Mouse (Mus musculus): Measurements from ENCODE around the gene Atf6b. TPM values are rescaled to one million over a fixed set of nuclear protein-coding genes. Genes with fewer than 3 reads are reported as not detected.

The Atf6b gene
- 19.6 TPM for polyA plus RNA-seq (2014; fragmentation: Illumina TruSeq; extraction: RNeasy Lipid Tissue Mini Kit (QIAGEN cat#74804); ENCODE audit: low read depth, low replicate concordance)

GRCm38 (mm10) chr17:34646906-34647787 is at the start of gene Atf6b:
Atf6b (plus strand) TSS chr17:34647146.

GRCm38 (mm10) chr17:34597566-34598095 is 49.3 kb upstream of the Atf6b start, which contains the start of gene Ager:
Ager (plus strand) TSS chr17:34597862.

GRCm38 (mm10) chr17:34603375-34604060 is 43.4 kb upstream of the Atf6b start, which contains the start of gene Rnf5:
Rnf5 (minus strand) TSS chr17:34603690.

GRCm38 (mm10) chr17:34604061-34604508 is 42.9 kb upstream of the Atf6b start, which contains the start of gene Agpat1:
Agpat1 (plus strand) TSS chr17:34604262.

GRCm38 (mm10) chr17:34615871-34616270 is 31.1 kb upstream of the Atf6b start, which contains the start of gene Egfl8:
Egfl8 (minus strand) TSS chr17:34615971.

GRCm38 (mm10) chr17:34627943-34628643 is 18.9 kb upstream of the Atf6b start, which contains the start of gene Ppt2:
Ppt2 (minus strand) TSS chr17:34628510.

GRCm38 (mm10) chr17:34629221-34629751 is 17.7 kb upstream of the Atf6b start, which contains the start of gene Prrt1:
Prrt1 (plus strand) TSS chr17:34629533.

GRCm38 (mm10) chr17:34644608-34645007 is 2.3 kb upstream of the Atf6b start, which contains the start of gene Fkbpl:
Fkbpl (plus strand) TSS chr17:34644764.

GRCm38 (mm10) chr17:34670235-34670634 is 23.3 kb downstream of the Atf6b start, which contains the start of gene Tnxb:
Tnxb (plus strand) TSS chr17:34670535.

Other genes with a start within 250 kb of the Atf6b start
- gene BC051142, start 248.3 kb upstream of the Atf6b start, polyA plus RNA-seq (2014; fragmentation: Illumina TruSeq; extraction: RNeasy Lipid Tissue Mini Kit (QIAGEN cat#74804); ENCODE audit: low read depth, low replicate concordance): not detected
- gene Btnl4, start 169.8 kb upstream of the Atf6b start, polyA plus RNA-seq (2014; fragmentation: Illumina TruSeq; extraction: RNeasy Lipid Tissue Mini Kit (QIAGEN cat#74804); ENCODE audit: low read depth, low replicate concordance): not detected
- gene Btnl6, start 129.8 kb upstream of the Atf6b start, polyA plus RNA-seq (2014; fragmentation: Illumina TruSeq; extraction: RNeasy Lipid Tissue Mini Kit (QIAGEN cat#74804); ENCODE audit: low read depth, low replicate concordance): not detected
- 14.8 TPM for gene Notch4, start 82.9 kb upstream of the Atf6b start, polyA plus RNA-seq (2014; fragmentation: Illumina TruSeq; extraction: RNeasy Lipid Tissue Mini Kit (QIAGEN cat#74804); ENCODE audit: low read depth, low replicate concordance)
- 6.1 TPM for gene Gpsm3, start 57.3 kb upstream of the Atf6b start, polyA plus RNA-seq (2014; fragmentation: Illumina TruSeq; extraction: RNeasy Lipid Tissue Mini Kit (QIAGEN cat#74804); ENCODE audit: low read depth, low replicate concordance)
- 18.1 TPM for gene Pbx2, start 55.9 kb upstream of the Atf6b start, polyA plus RNA-seq (2014; fragmentation: Illumina TruSeq; extraction: RNeasy Lipid Tissue Mini Kit (QIAGEN cat#74804); ENCODE audit: low read depth, low replicate concordance)
- gene Ager, start 49.3 kb upstream of the Atf6b start, polyA plus RNA-seq (2014; fragmentation: Illumina TruSeq; extraction: RNeasy Lipid Tissue Mini Kit (QIAGEN cat#74804); ENCODE audit: low read depth, low replicate concordance): 0.63 TPM
- 49.3 TPM for gene Rnf5, start 43.5 kb upstream of the Atf6b start, polyA plus RNA-seq (2014; fragmentation: Illumina TruSeq; extraction: RNeasy Lipid Tissue Mini Kit (QIAGEN cat#74804); ENCODE audit: low read depth, low replicate concordance)
- 65.9 TPM for gene Agpat1, start 42.9 kb upstream of the Atf6b start, polyA plus RNA-seq (2014; fragmentation: Illumina TruSeq; extraction: RNeasy Lipid Tissue Mini Kit (QIAGEN cat#74804); ENCODE audit: low read depth, low replicate concordance)
- 0.84 TPM for gene Egfl8, start 31.2 kb upstream of the Atf6b start, polyA plus RNA-seq (2014; fragmentation: Illumina TruSeq; extraction: RNeasy Lipid Tissue Mini Kit (QIAGEN cat#74804); ENCODE audit: low read depth, low replicate concordance)
- 56.2 TPM for gene Ppt2, start 18.6 kb upstream of the Atf6b start, polyA plus RNA-seq (2014; fragmentation: Illumina TruSeq; extraction: RNeasy Lipid Tissue Mini Kit (QIAGEN cat#74804); ENCODE audit: low read depth, low replicate concordance)
- gene Prrt1, start 17.6 kb upstream of the Atf6b start, polyA plus RNA-seq (2014; fragmentation: Illumina TruSeq; extraction: RNeasy Lipid Tissue Mini Kit (QIAGEN cat#74804); ENCODE audit: low read depth, low replicate concordance): 4.3 TPM
- gene Fkbpl, start 2.4 kb upstream of the Atf6b start, polyA plus RNA-seq (2014; fragmentation: Illumina TruSeq; extraction: RNeasy Lipid Tissue Mini Kit (QIAGEN cat#74804); ENCODE audit: low read depth, low replicate concordance): 5.5 TPM
- gene Tnxb, start 23.4 kb downstream of the Atf6b start, polyA plus RNA-seq (2014; fragmentation: Illumina TruSeq; extraction: RNeasy Lipid Tissue Mini Kit (QIAGEN cat#74804); ENCODE audit: low read depth, low replicate concordance): 19.1 TPM
- 19.0 TPM for gene C4b, start 96.7 kb downstream of the Atf6b start, polyA plus RNA-seq (2014; fragmentation: Illumina TruSeq; extraction: RNeasy Lipid Tissue Mini Kit (QIAGEN cat#74804); ENCODE audit: low read depth, low replicate concordance)
- gene Cyp21a1, start 157.4 kb downstream of the Atf6b start, polyA plus RNA-seq (2014; fragmentation: Illumina TruSeq; extraction: RNeasy Lipid Tissue Mini Kit (QIAGEN cat#74804); ENCODE audit: low read depth, low replicate concordance): not detected
- 15.7 TPM for gene Stk19, start 189.8 kb downstream of the Atf6b start, polyA plus RNA-seq (2014; fragmentation: Illumina TruSeq; extraction: RNeasy Lipid Tissue Mini Kit (QIAGEN cat#74804); ENCODE audit: low read depth, low replicate concordance)
- gene Dxo, start 189.9 kb downstream of the Atf6b start, polyA plus RNA-seq (2014; fragmentation: Illumina TruSeq; extraction: RNeasy Lipid Tissue Mini Kit (QIAGEN cat#74804); ENCODE audit: low read depth, low replicate concordance): 18.6 TPM
- 20.6 TPM for gene Skiv2l, start 203.1 kb downstream of the Atf6b start, polyA plus RNA-seq (2014; fragmentation: Illumina TruSeq; extraction: RNeasy Lipid Tissue Mini Kit (QIAGEN cat#74804); ENCODE audit: low read depth, low replicate concordance)
- gene Nelfe, start 203.2 kb downstream of the Atf6b start, polyA plus RNA-seq (2014; fragmentation: Illumina TruSeq; extraction: RNeasy Lipid Tissue Mini Kit (QIAGEN cat#74804); ENCODE audit: low read depth, low replicate concordance): 20.1 TPM
- gene Cfb, start 215.4 kb downstream of the Atf6b start, polyA plus RNA-seq (2014; fragmentation: Illumina TruSeq; extraction: RNeasy Lipid Tissue Mini Kit (QIAGEN cat#74804); ENCODE audit: low read depth, low replicate concordance): 3.5 TPM
- gene Zbtb12, start 232.3 kb downstream of the Atf6b start, polyA plus RNA-seq (2014; fragmentation: Illumina TruSeq; extraction: RNeasy Lipid Tissue Mini Kit (QIAGEN cat#74804); ENCODE audit: low read depth, low replicate concordance): 11.8 TPM
- not detected for gene Gm20547, start 234.9 kb downstream of the Atf6b start, polyA plus RNA-seq (2014; fragmentation: Illumina TruSeq; extraction: RNeasy Lipid Tissue Mini Kit (QIAGEN cat#74804); ENCODE audit: low read depth, low replicate concordance)